Comparison of ENCODE assay signal across 34 mouse cellular contexts in genomic region chr12:36253298-36253697, GRCm38 (mm10). TPM values are rescaled to one million over a fixed set of nuclear protein-coding genes. Genes with fewer than 3 reads are reported as not detected.
"Had no signal": no experiment of that assay in that cellular context is flagged by ENCODE, and none has a peak within 500 bp of the region (broad histone marks: within the 10 kb centered on the region; RNA-seq: fewer than 3 reads in every experiment).

TSS of gene Lrrc72 (minus strand) at chr12:36253398.

- H3K4me3 ChIP-seq: embryonic facial prominence, embryonic 10.5 days; embryonic facial prominence, embryonic 12.5 days; embryonic facial prominence, embryonic 13.5 days; embryonic facial prominence, embryonic 15.5 days; erythroblast, embryonic 14.5 days; forebrain, embryonic 10.5 days; forebrain, embryonic 12.5 days; forebrain, embryonic 13.5 days; forebrain, embryonic 15.5 days; gastrocnemius, adult 2 months; heart, adult 2 months had no signal

- H3K27ac ChIP-seq: embryonic facial prominence, embryonic 10.5 days; embryonic facial prominence, embryonic 12.5 days; embryonic facial prominence, embryonic 13.5 days; embryonic facial prominence, embryonic 15.5 days; forebrain, embryonic 10.5 days; forebrain, embryonic 12.5 days; forebrain, embryonic 13.5 days; forebrain, embryonic 15.5 days; gastrocnemius, adult 2 months; heart, adult 2 months had no signal

- H3K36me3 ChIP-seq: embryonic facial prominence, embryonic 10.5 days; embryonic facial prominence, embryonic 12.5 days; embryonic facial prominence, embryonic 13.5 days; embryonic facial prominence, embryonic 15.5 days; forebrain, embryonic 10.5 days; forebrain, embryonic 12.5 days; forebrain, embryonic 15.5 days had no signal

- H3K4me1 ChIP-seq: embryonic facial prominence, embryonic 10.5 days; embryonic facial prominence, embryonic 12.5 days; forebrain, embryonic 10.5 days; forebrain, embryonic 12.5 days; forebrain, embryonic 13.5 days; forebrain, embryonic 15.5 days had no signal

- H3K27me3 ChIP-seq: embryonic facial prominence, embryonic 12.5 days; embryonic facial prominence, embryonic 13.5 days; embryonic facial prominence, embryonic 15.5 days; forebrain, embryonic 12.5 days; forebrain, embryonic 13.5 days; forebrain, embryonic 15.5 days had no signal

- DNase-seq: cerebellum, adult 8-10 months; cerebellum, adult 9-10 months; cerebellum, adult 9-11 months; cerebellum, postnatal 10 days; cerebellum, postnatal 14 days; cerebellum, postnatal 25 days; cerebellum, postnatal 36 days; embryo, embryonic 11 days; forebrain, postnatal 0 days; gastrocnemius, adult 2 months; gastrocnemius, postnatal 10 days; gastrocnemius, postnatal 14 days; gastrocnemius, postnatal 25 days; gastrocnemius, postnatal 36 days; heart, adult 11 months; heart, adult 18-20 months; heart, adult 2 months had no signal

RNA-seq across cellular contexts. Expression of gene Lrrc72, which starts in this region (rescaled TPM):
- polyA plus RNA-seq: cortical plate, adult 2 months; embryonic facial prominence, embryonic 10.5 days; embryonic facial prominence, embryonic 11.5 days; embryonic facial prominence, embryonic 12.5 days; embryonic facial prominence, embryonic 13.5 days; embryonic facial prominence, embryonic 14.5 days; embryonic facial prominence, embryonic 15.5 days; erythroblast, embryonic 14.5 days; forebrain, embryonic 10.5 days; forebrain, embryonic 11.5 days; forebrain, embryonic 12.5 days; forebrain, embryonic 13.5 days; forebrain, embryonic 14.5 days; forebrain, embryonic 15.5 days; forebrain, embryonic 16.5 days; forebrain, postnatal 0 days; frontal cortex, adult 2 months; gonadal fat pad, adult 2 months; heart, adult 2 months had no signal
